Mouse (Mus musculus) heart, embryonic 14.5 days (tissue): ENCODE data around the gene Gja5. TPM values are rescaled to one million over a fixed set of nuclear protein-coding genes. Genes with fewer than 3 reads are reported as not detected.
A peak's percentile ranks its signal among the peaks of the same experiment; 100 is the strongest.
"Not testable (repeated sequence)": the region's sequence is repeated elsewhere in the genome, so short reads cannot be mapped to it uniquely, and the experiment has no call there.

Experiments
- ATAC-seq: fragments of 200-750 bp; cut with Nextera tagmentation; 2 replicates; pipeline ENCODE4 v1.8.0; 2017; ENCODE audit warnings: low read depth, moderate TSS enrichment; ENCODE audit not compliant: insufficient number of reproducible peaks, insufficient read depth, low FRiP score
- H3K27ac ChIP-seq, 2 experiments: fragments of 200-500 bp in 1 of 2; fragments of 300-500 bp in 1 of 2; sonication (generic) in 1 of 2; replicated peaks in 1 of 2; 2 replicates each; pipeline ENCODE4 v1.5.1; 2012 to 2014; ENCODE audit warnings: low read depth in 2 of 2, low read length in 2 of 2, control low read depth in 1 of 2, mild to moderate bottlenecking in 1 of 2, mixed read lengths in 1 of 2; ENCODE audit not compliant: control insufficient read depth in 1 of 2, insufficient read depth in 1 of 2
- H3K27me3 ChIP-seq: fragments of 300-500 bp; sonication (generic); 2 replicates; pipeline ENCODE4 v1.6.1; 2014; ENCODE audit warnings: mild to moderate bottlenecking, low read length, control low read depth; ENCODE audit not compliant: control insufficient read depth, insufficient read depth
- H3K36me3 ChIP-seq: fragments of 300-500 bp; sonication (generic); 2 replicates; pipeline ENCODE4 v1.6.1; 2014; ENCODE audit warnings: mild to moderate bottlenecking, control low read depth, low read length, mixed read lengths; ENCODE audit not compliant: control insufficient read depth, insufficient read depth
- H3K4me1 ChIP-seq, 2 experiments: fragments of 200-500 bp in 1 of 2; fragments of 300-500 bp in 1 of 2; sonication (generic) in 1 of 2; 2 replicates each; pipeline ENCODE4 v1.6.1; 2012 to 2014; ENCODE audit warnings: low read length in 2 of 2, control low read depth in 1 of 2, mixed read lengths in 1 of 2; ENCODE audit not compliant: control insufficient read depth in 2 of 2, insufficient read depth in 2 of 2
- H3K4me2 ChIP-seq: fragments of 300-500 bp; sonication (generic); 2 replicates; pipeline ENCODE4 v1.6.1; 2014; ENCODE audit warnings: mild to moderate bottlenecking, low read length
- H3K4me3 ChIP-seq, 2 experiments: fragments of 200-500 bp in 1 of 2; fragments of 300-500 bp in 1 of 2; sonication (generic) in 1 of 2; 2 replicates each; pipeline ENCODE4 v1.5.1; 2012 to 2014; ENCODE audit warnings: low read length in 2 of 2, mild to moderate bottlenecking in 2 of 2, control low read depth in 1 of 2, low read depth in 1 of 2, moderate library complexity in 1 of 2; ENCODE audit not compliant: control insufficient read depth in 1 of 2, insufficient read depth in 1 of 2
- H3K9ac ChIP-seq: fragments of 300-500 bp; sonication (generic); 2 replicates; pipeline ENCODE4 v1.6.1; 2014; ENCODE audit warnings: mild to moderate bottlenecking, low read length
- H3K9me3 ChIP-seq: fragments of 300-500 bp; sonication (generic); 2 replicates; pipeline ENCODE4 v1.6.1; 2016; ENCODE audit warnings: low read length, control low read depth; ENCODE audit not compliant: control insufficient read depth
- WGBS: fragments of 180-500 bp; shearing (Covaris S2); extraction: QIAGEN DNeasy Blood & Tissue Kit; methylation state at CpG from one replicate; pipeline ENCODE4 v1.1.7; 2014; 5-methylcytosine and 5-hydroxymethylcytosine counted together
- polyA plus RNA-seq: library from polyadenylated mRNA; unstranded; fragments of >200 nt; fragmentation: Nextera tagmentation; extraction: Ambion mirVana; gene quantifications from 2 replicates; pipeline ENCODE4 v1.2.1, GENCODE M21; 2014

The Gja5 gene
- polyA plus RNA-seq, 1 experiment from 2014 or later = 43.4 TPM

- peaks cover 18 to 19% of the 10 kb centered on the region in 2 experiments for H3K4me1 ChIP-seq
- not testable (repeated sequence) for H3K36me3 ChIP-seq, H3K9me3 ChIP-seq, H3K9ac ChIP-seq, H3K4me3 ChIP-seq, ATAC-seq, H3K27me3 ChIP-seq
- peak overlapping the region; percentile 65 to 82 for H3K27ac ChIP-seq
- 24% methylated on average over 5 of the region's 5 CpGs for WGBS
- peak overlapping the region; percentile 41 for H3K4me2 ChIP-seq
Observed at GRCm38 (mm10) chr3:97072361-97072760, 167.9 kb downstream of the Gja5 start.

- H3K27ac ChIP-seq = peak overlapping the region in 1 of 2 experiments; percentile 68; a peak in 2 of 4 replicates
- not testable (repeated sequence) for H3K36me3 ChIP-seq, H3K4me3 ChIP-seq, H3K9me3 ChIP-seq, H3K27me3 ChIP-seq, H3K9ac ChIP-seq
- H3K4me1 ChIP-seq = peaks cover 17 to 21% of the 10 kb centered on the region in 2 experiments
- peak overlapping the region; percentile 56 for H3K4me2 ChIP-seq
- WGBS = 5% methylated on average over 2 of the region's 11 CpGs
- ATAC-seq = peak; percentile 87
Observed at GRCm38 (mm10) chr3:97075744-97076350, 171.4 kb downstream of the Gja5 start.

- Histone ChIP-seq H3K36me3 (no peaks in the 10 kb centered on the region), H3K27ac (peak overlapping the region; percentile 68 to 73), H3K27me3 (no peaks in the 10 kb centered on the region), H3K4me3 (peak overlapping the region; percentile 27 to 28; a peak in 3 of 4 replicates), H3K4me1 (peaks cover 17 to 18% of the 10 kb centered on the region in 2 experiments), H3K4me2 (peak overlapping the region; percentile 56), H3K9me3 (no peaks in the 10 kb centered on the region), H3K9ac (peak overlapping the region; percentile 3; the same call in 1 of the 2 replicates)
- WGBS = 10% methylated on average over 6 of the region's 6 CpGs
- peak; percentile 54; the same call in 1 of the 2 replicates for ATAC-seq
Observed at GRCm38 (mm10) chr3:97076412-97076811, 171.9 kb downstream of the Gja5 start.

GRCm38 (mm10) chr3:97078436-97078835, 173.9 kb downstream of the Gja5 start:
- 63% methylated on average over 4 of the region's 4 CpGs for WGBS
- no peak for ATAC-seq
- H3K4me2 ChIP-seq = no peak overlapping the region
- H3K4me1 ChIP-seq = peaks cover 3 to 8% of the 10 kb centered on the region in 2 experiments; a peak in 3 of 4 replicates
- H3K9ac ChIP-seq = no peak overlapping the region
- H3K4me3 ChIP-seq = no peak overlapping the region
- no peak overlapping the region for H3K27ac ChIP-seq
- no peaks in the 10 kb centered on the region for H3K36me3 ChIP-seq
- H3K9me3 ChIP-seq = no peaks in the 10 kb centered on the region
- no peaks in the 10 kb centered on the region for H3K27me3 ChIP-seq

GRCm38 (mm10) chr3:97082156-97082555, 177.7 kb downstream of the Gja5 start:
- peaks cover 3 to 4% of the 10 kb centered on the region in 2 experiments; a peak in 2 of 4 replicates for H3K4me1 ChIP-seq
- H3K36me3 ChIP-seq = no peaks in the 10 kb centered on the region
- no peak overlapping the region for H3K27ac ChIP-seq
- 84% methylated on average over 5 of the region's 5 CpGs for WGBS
- ATAC-seq = no peak
- no peak overlapping the region for H3K4me2 ChIP-seq
- no peaks in the 10 kb centered on the region for H3K27me3 ChIP-seq
- 0 out of 2 replicates have a peak, but pooled peaks cover 3% of the 10 kb centered on the region for H3K9me3 ChIP-seq
- H3K4me3 ChIP-seq = no peak overlapping the region
- no peak overlapping the region for H3K9ac ChIP-seq

DNA sequence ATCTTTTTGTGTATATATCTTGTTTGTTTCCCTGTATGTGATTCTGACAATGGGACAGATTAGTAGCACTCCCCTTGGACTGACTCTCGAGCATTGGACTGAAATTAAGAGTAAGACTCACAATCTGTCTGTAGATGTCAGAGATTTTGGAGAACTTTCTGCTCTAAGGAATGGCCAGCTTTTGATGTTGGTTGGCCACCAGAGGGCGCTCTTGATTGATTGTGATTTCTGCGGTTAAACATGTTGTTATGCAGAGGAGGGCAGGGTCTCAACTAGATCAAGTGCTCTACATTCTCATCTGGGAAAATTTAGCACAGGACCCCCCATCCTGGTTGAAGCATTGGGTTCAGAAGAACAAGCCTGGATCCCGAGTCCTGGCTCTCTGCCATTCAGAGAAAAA, 182.8 kb downstream of the Gja5 start:
- Histone ChIP-seq H3K4me2 (no peak overlapping the region), H3K4me3 (no peak overlapping the region), H3K9ac (no peak overlapping the region), H3K9me3 (0 out of 2 replicates have a peak, but pooled peaks cover 3% of the 10 kb centered on the region), H3K36me3 (no peaks in the 10 kb centered on the region), H3K27ac (no peak overlapping the region), H3K27me3 (no peaks in the 10 kb centered on the region), H3K4me1 (peaks cover 0 to 4% of the 10 kb centered on the region in 2 experiments; a peak in 1 of 4 replicates)
- no peak for ATAC-seq
- WGBS = 75% methylated on average over 4 of the region's 4 CpGs

DNA sequence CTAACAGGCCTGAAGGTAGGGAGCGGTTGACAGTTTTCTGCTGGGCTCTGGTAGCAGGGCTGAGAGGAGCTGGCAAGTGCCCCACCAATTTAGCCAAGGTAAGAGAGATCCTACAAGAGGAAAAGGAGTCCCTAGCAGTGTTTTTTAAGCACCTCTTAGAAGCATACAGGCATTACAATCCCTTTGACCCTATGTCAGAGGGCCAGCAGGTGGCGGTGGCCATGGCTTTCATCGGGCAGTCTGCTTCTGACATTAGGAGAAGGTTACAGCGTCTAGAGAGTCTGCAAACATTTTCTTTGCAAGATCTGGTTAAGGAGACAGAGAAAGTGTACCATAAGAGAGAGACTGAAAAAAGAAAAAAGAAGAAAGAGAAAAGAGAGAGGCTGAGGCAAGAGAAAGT, 183.8 kb downstream of the Gja5 start:
- not testable (repeated sequence) for H3K4me1 ChIP-seq, H3K9ac ChIP-seq, H3K27me3 ChIP-seq, H3K36me3 ChIP-seq, ATAC-seq, H3K9me3 ChIP-seq, H3K4me2 ChIP-seq, H3K4me3 ChIP-seq, H3K27ac ChIP-seq
- WGBS = 74% methylated on average over 4 of the region's 4 CpGs

GRCm38 (mm10) chr3:97091971-97092370, 187.5 kb downstream of the Gja5 start:
- H3K4me2 ChIP-seq, ATAC-seq, H3K27me3 ChIP-seq, H3K36me3 ChIP-seq, H3K9me3 ChIP-seq, H3K4me3 ChIP-seq, H3K27ac ChIP-seq, H3K4me1 ChIP-seq, H3K9ac ChIP-seq: not testable (repeated sequence)
- 83% methylated on average over 7 of the region's 7 CpGs for WGBS
